Mouse (Mus musculus) midbrain, embryonic 11.5 days (tissue): ENCODE measurements around the gene Brd3. TPM values are rescaled to one million over a fixed set of nuclear protein-coding genes. Genes with fewer than 3 reads are reported as not detected.
"Not testable (repeated sequence)": the region's sequence is repeated elsewhere in the genome, so short reads cannot be mapped to it uniquely, and the experiment has no call there.

ENCODE experiments used
- ATAC-seq: fragments of 200-750 bp; cut with Nextera tagmentation; 2 replicates; pipeline ENCODE4 v1.8.0; 2017; ENCODE audit warnings: moderate TSS enrichment, moderate library complexity; ENCODE audit not compliant: low FRiP score
- DNase-seq: peaks from one replicate; pipeline ENCODE4 v3.0.0; 2015; ENCODE audit warnings: low spot score; ENCODE audit errors: missing footprints
- H3K27ac ChIP-seq: fragments of 300-500 bp; sonication (generic); 2 replicates; pipeline ENCODE4 v1.5.1; 2014; ENCODE audit warnings: low read depth, low read length
- H3K27me3 ChIP-seq: fragments of 300-500 bp; sonication (generic); 2 replicates; pipeline ENCODE4 v1.6.1; 2014; ENCODE audit warnings: mild to moderate bottlenecking, low read length, moderate library complexity, mixed read lengths; ENCODE audit not compliant: control insufficient read depth, insufficient read depth
- H3K36me3 ChIP-seq: fragments of 300-500 bp; sonication (generic); 2 replicates; pipeline ENCODE4 v1.6.1; 2014; ENCODE audit warnings: mild to moderate bottlenecking, low read length, moderate library complexity, mixed read lengths; ENCODE audit not compliant: control insufficient read depth, insufficient read depth
- H3K4me1 ChIP-seq: fragments of 300-500 bp; sonication (generic); 2 replicates; pipeline ENCODE4 v1.6.1; 2014; ENCODE audit warnings: low read length; ENCODE audit not compliant: control insufficient read depth, insufficient read depth
- H3K4me2 ChIP-seq: fragments of 300-500 bp; sonication (generic); 2 replicates; pipeline ENCODE4 v1.6.1; 2014; ENCODE audit warnings: mild to moderate bottlenecking, moderate library complexity
- H3K4me3 ChIP-seq: fragments of 300-500 bp; sonication (generic); 2 replicates; pipeline ENCODE4 v1.5.1; 2014; ENCODE audit warnings: low read depth, low read length
- H3K9ac ChIP-seq: fragments of 300-500 bp; sonication (generic); 2 replicates; pipeline ENCODE4 v1.6.1; 2014; ENCODE audit warnings: low read length
- H3K9me3 ChIP-seq: fragments of 300-500 bp; sonication (generic); 2 replicates; pipeline ENCODE4 v1.6.1; 2016; ENCODE audit warnings: low read length; ENCODE audit not compliant: control insufficient read depth
- WGBS: fragments of 180-500 bp; shearing (Covaris S2); extraction: QIAGEN DNeasy Blood & Tissue Kit; methylation state at CpG from one replicate; pipeline ENCODE4 v1.1.7; 2014; 5-methylcytosine and 5-hydroxymethylcytosine counted together
- polyA plus RNA-seq: library from polyadenylated mRNA; unstranded; fragments of >200 nt; fragmentation: Nextera tagmentation; extraction: Ambion mirVana; gene quantifications from 2 replicates; pipeline ENCODE4 v1.2.1, GENCODE M21; 2014

Brd3 gene
- polyA plus RNA-seq, 1 experiment from 2014 or later, result 189 TPM

DNA sequence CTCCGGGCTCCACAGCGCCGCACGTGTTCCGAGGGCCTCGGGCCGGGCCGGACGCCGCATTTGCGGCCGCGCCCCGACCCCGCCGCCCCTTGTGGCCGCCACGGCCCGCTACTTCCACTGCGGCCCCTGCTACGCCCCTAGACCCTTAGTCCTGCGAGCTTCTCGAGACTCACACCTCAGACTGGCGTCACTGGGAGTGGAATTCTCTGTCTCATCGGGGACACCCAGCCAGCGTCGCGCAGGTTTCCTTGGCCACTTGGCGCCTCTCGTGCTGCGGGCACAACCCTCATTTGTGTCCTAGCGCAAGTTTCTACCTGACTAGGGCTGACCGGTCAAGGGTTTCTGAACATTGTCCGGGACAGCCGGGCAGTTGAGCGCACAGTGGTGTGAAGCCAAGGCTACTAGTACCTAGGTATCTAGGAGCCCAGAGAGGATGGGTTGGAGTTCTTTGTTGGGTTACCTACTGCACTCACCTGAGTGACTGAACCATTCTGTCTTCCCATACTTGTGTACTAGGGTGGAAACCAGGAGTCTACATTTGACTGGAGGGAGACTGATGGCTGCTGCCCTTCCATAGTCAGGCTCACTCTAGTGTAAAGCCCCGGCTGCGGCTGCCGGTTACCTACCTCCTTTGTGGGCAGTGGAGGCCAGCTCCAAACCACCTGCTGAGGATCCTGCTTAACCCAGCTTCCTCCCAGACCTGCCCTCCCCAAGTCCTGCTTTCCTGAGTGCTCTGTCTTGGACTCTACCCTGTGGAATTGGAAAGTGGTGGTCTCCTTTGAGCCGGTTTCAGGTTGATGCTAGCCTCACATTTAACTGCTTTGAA is 8.1 kb upstream of the Brd3 start:
- peak; percentile 83 for DNase-seq
- Histone ChIP-seq H3K27me3 (no peaks in the 10 kb centered on the region), H3K4me1 (peaks cover 22% of the 10 kb centered on the region), H3K4me3 (peak overlapping the region; percentile 92), H3K9ac (peak overlapping the region; percentile 93), H3K27ac (peak overlapping the region; percentile 65), H3K36me3 (peaks cover 8% of the 10 kb centered on the region), H3K4me2 (peak overlapping the region; percentile 97), H3K9me3 (no peaks in the 10 kb centered on the region)
- ATAC-seq, result peak; percentile 81
- under 1% methylated on average over 39 of the region's 40 CpGs for WGBS

GRCm38 (mm10) chr2:27514639-27515328 is 7.3 kb upstream of the Brd3 start, which contains the start of gene Wdr5:
Wdr5 (plus strand) TSS chr2:27515157.
- H3K36me3 ChIP-seq, result peaks cover 7% of the 10 kb centered on the region
- DNase-seq, result peak; percentile 99
- H3K27me3 ChIP-seq, result no peaks in the 10 kb centered on the region
- WGBS, result under 1% methylated on average over 57 of the region's 57 CpGs
- peak within 1 kb of the TSS; percentile 93 for H3K9ac ChIP-seq
- H3K4me2 ChIP-seq, result peak within 1 kb of the TSS; percentile 97
- peak; percentile 92 for ATAC-seq
- H3K27ac ChIP-seq, result peak within 1 kb of the TSS; percentile 65
- H3K4me1 ChIP-seq, result peaks cover 22% of the 10 kb centered on the region
- peak within 1 kb of the TSS; percentile 92 for H3K4me3 ChIP-seq
- H3K9me3 ChIP-seq, result no peaks in the 10 kb centered on the region

- ATAC-seq, result no peak
- Histone ChIP-seq H3K27me3 (no peaks in the 10 kb centered on the region), H3K27ac (no peak overlapping the region), H3K36me3 (0 out of 2 replicates have a peak, but pooled peaks cover 2% of the 10 kb centered on the region), H3K9me3 (no peaks in the 10 kb centered on the region), H3K4me2 (no peak overlapping the region; the same call in 1 of the 2 replicates), H3K4me1 (peaks cover 22% of the 10 kb centered on the region), H3K9ac (no peak overlapping the region; the same call in 1 of the 2 replicates), H3K4me3 (no peak overlapping the region)
- DNase-seq, result no peak
- WGBS, result 80% methylated on average over 5 of the region's 5 CpGs
Measured at GRCm38 (mm10) chr2:27513861-27514260, 6.4 kb upstream of the Brd3 start.

- Histone ChIP-seq H3K4me1 (peaks cover 22% of the 10 kb centered on the region), H3K9me3 (no peaks in the 10 kb centered on the region), H3K4me2 (no peak overlapping the region), H3K36me3 (no peaks in the 10 kb centered on the region), H3K9ac (no peak overlapping the region), H3K27ac (no peak overlapping the region), H3K27me3 (no peaks in the 10 kb centered on the region), H3K4me3 (no peak overlapping the region)
- ATAC-seq (no peak), DNase-seq (no peak)
- WGBS, result 91% methylated on average over 3 of the region's 3 CpGs
Measured at GRCm38 (mm10) chr2:27512909-27513308, 5.4 kb upstream of the Brd3 start.

DNA sequence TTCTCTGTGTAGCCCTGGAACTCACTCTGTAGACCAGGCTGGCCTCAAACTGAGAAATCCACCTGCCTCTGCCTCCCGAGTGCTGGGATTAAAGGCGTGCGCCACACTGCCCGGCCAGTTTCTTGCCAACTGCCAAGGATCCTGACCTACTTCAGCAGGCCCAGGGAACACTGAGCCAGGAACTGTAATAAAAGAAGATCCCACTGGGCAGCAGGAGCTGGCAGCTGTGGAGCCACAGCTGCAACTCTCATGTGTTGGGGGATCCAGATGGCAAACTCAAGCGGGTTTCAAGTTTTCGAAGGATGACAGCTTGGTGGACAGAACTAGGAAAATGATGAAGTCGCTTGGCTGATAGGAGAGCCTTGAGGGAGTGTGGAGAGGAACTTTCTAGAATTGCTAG is 3.2 kb upstream of the Brd3 start:
- H3K36me3 ChIP-seq, result no peaks in the 10 kb centered on the region
- H3K9ac ChIP-seq, result no peak overlapping the region
- no peak for DNase-seq
- WGBS, result 95% methylated on average over 7 of the region's 7 CpGs
- no peaks in the 10 kb centered on the region for H3K9me3 ChIP-seq
- no peak overlapping the region for H3K27ac ChIP-seq
- ATAC-seq, result no peak
- peaks cover 8% of the 10 kb centered on the region for H3K4me1 ChIP-seq
- no peak overlapping the region for H3K4me2 ChIP-seq
- H3K4me3 ChIP-seq, result no peak overlapping the region
- no peaks in the 10 kb centered on the region for H3K27me3 ChIP-seq

- not testable (repeated sequence) for H3K27me3 ChIP-seq, H3K27ac ChIP-seq, H3K4me3 ChIP-seq, H3K4me1 ChIP-seq, H3K9ac ChIP-seq, DNase-seq, H3K4me2 ChIP-seq, H3K36me3 ChIP-seq, ATAC-seq, H3K9me3 ChIP-seq
- WGBS, result 80% methylated on average over 4 of the region's 4 CpGs
Measured at GRCm38 (mm10) chr2:27506658-27507057, 804 bp downstream of the Brd3 start.

DNA sequence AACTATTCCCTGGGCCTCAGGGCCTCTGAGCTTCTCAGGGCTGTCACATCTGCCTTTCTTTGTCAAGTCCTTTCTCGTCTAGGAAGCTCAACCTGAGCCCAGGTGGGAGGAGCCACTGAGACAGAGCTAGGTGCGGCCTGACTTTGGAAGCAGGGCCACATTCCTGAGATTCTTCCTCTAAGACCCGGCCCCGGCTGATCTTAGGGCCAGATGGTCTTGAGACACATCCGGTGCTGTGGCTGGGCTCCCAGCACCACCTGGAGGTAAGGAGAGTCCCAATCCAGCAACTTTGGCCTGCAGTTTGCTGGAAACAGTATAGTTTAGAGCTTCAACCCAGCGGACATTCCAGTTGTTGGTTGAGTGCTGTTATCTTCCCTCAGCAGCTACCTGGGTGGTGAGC is 1.9 kb downstream of the Brd3 start:
- ATAC-seq (no peak), DNase-seq (no peak)
- Histone ChIP-seq H3K4me2 (no peak overlapping the region), H3K4me1 (no peaks in the 10 kb centered on the region), H3K27me3 (no peaks in the 10 kb centered on the region), H3K9ac (no peak overlapping the region), H3K9me3 (no peaks in the 10 kb centered on the region), H3K4me3 (no peak overlapping the region), H3K36me3 (no peaks in the 10 kb centered on the region), H3K27ac (no peak overlapping the region)
- 13% methylated on average over 6 of the region's 6 CpGs for WGBS

DNA sequence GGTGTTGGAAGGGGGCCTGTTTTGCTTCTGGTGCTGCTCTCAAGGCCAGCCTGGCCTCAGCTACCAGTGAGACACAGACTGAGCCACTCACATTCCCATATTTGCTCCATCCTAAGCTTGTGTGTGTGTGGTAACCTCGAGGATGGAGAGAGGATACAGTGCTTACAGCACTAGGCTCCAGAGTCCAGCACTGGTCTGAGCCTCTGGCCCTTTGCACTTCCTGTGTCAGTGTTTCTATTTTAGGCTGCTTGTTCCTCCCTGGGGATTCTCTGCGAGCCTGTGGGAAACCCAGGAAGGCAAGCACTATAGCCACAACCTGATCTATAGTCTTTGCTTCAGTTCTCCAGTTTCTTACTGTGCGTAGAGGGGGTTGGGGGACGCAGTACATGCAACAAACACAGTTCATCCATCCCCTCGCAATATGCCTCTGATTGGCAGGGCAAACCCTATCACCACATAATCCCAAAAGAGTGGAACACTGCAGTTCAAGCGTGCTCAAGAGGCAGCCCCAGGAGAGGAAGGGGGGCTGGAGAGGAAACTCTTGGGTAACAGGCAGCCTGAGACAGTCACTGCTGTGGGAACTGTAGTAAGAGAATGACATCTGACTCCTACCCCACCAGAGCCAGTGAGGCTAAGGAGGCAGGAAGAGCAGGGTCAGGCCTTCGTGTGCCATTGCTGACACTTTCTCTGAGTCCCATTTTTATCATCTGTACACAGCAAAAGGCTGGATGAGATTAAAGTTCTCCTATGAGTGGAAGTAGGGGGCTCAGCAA is 3.2 kb downstream of the Brd3 start:
- Histone ChIP-seq H3K9ac (no peak overlapping the region), H3K27me3 (no peaks in the 10 kb centered on the region), H3K9me3 (no peaks in the 10 kb centered on the region), H3K4me2 (no peak overlapping the region), H3K4me1 (no peaks in the 10 kb centered on the region), H3K27ac (no peak overlapping the region), H3K4me3 (no peak overlapping the region), H3K36me3 (no peaks in the 10 kb centered on the region)
- ATAC-seq (no peak), DNase-seq (no peak)
- 68% methylated on average over 7 of the region's 7 CpGs for WGBS
